Mouse (Mus musculus) limb, embryonic 10.5 days (tissue): ENCODE data around the gene Pdap1. TPM values are rescaled to one million over a fixed set of nuclear protein-coding genes. Genes with fewer than 3 reads are reported as not detected.
"Not testable (repeated sequence)": the region's sequence is repeated elsewhere in the genome, so short reads cannot be mapped to it uniquely, and the experiment has no call there.

Experiments
- DNase-seq: peaks from one replicate; pipeline ENCODE4 v3.0.0-alpha.2; 2017; ENCODE audit warnings: low spot score
- H3K27ac ChIP-seq: fragments of 300-500 bp; sonication (generic); 2 replicates; pipeline ENCODE4 v1.5.1; 2016; ENCODE audit warnings: mild to moderate bottlenecking
- H3K27me3 ChIP-seq: fragments of 300-500 bp; sonication (generic); 2 replicates; pipeline ENCODE4 v1.6.1; 2016; ENCODE audit warnings: low read depth, mild to moderate bottlenecking; ENCODE audit not compliant: poor library complexity, severe bottlenecking
- H3K36me3 ChIP-seq: fragments of 300-500 bp; sonication (generic); 2 replicates; pipeline ENCODE4 v1.6.1; 2016; ENCODE audit warnings: mild to moderate bottlenecking, moderate library complexity
- H3K4me1 ChIP-seq: fragments of 300-500 bp; sonication (generic); 2 replicates; pipeline ENCODE4 v1.6.1; 2016
- H3K4me3 ChIP-seq: fragments of 300-500 bp; sonication (generic); 2 replicates; pipeline ENCODE4 v1.5.1; 2016; ENCODE audit warnings: mild to moderate bottlenecking, moderate library complexity
- H3K9me3 ChIP-seq: fragments of 300-500 bp; sonication (generic); replicated peaks from 2 replicates; pipeline ENCODE4 v1.6.1; 2016; ENCODE audit warnings: mild to moderate bottlenecking
- WGBS: fragments of 180-500 bp; shearing (Covaris S2); methylation state at CpG from one replicate; pipeline ENCODE4 v1.1.7; 2016; 5-methylcytosine and 5-hydroxymethylcytosine counted together
- polyA plus RNA-seq: library from polyadenylated mRNA; unstranded; fragments of >200 nt; fragmentation: Nextera tagmentation; extraction: Ambion mirVana; gene quantifications from 2 replicates; pipeline ENCODE4 v1.2.1, GENCODE M21; 2016

Gene Pdap1
- polyA plus RNA-seq, 1 experiment from 2014 or later: 133 TPM

GRCm38 (mm10) chr5:145096195-145096594 is 43.8 kb downstream of the Pdap1 start:
- Histone ChIP-seq H3K9me3 (no peaks in the 10 kb centered on the region), H3K4me1 (no peaks in the 10 kb centered on the region), H3K27me3 (no peaks in the 10 kb centered on the region), H3K36me3 (peaks cover 97% of the 10 kb centered on the region), H3K27ac (no peak overlapping the region), H3K4me3 (no peak overlapping the region)
- DNase-seq: no peak
- WGBS: 94% methylated on average over 4 of the region's 4 CpGs

GRCm38 (mm10) chr5:145089878-145090277 is 50.2 kb downstream of the Pdap1 start:
- peaks cover 79% of the 10 kb centered on the region for H3K36me3 ChIP-seq
- H3K9me3 ChIP-seq: no peaks in the 10 kb centered on the region
- no peaks in the 10 kb centered on the region for H3K27me3 ChIP-seq
- H3K4me3 ChIP-seq: no peak overlapping the region
- no peak for DNase-seq
- H3K4me1 ChIP-seq: peaks cover 2% of the 10 kb centered on the region
- H3K27ac ChIP-seq: no peak overlapping the region
- 94% methylated on average over 3 of the region's 3 CpGs for WGBS

GRCm38 (mm10) chr5:145088186-145088585 is 51.9 kb downstream of the Pdap1 start:
- no peaks in the 10 kb centered on the region for H3K9me3 ChIP-seq
- H3K27ac ChIP-seq: no peak overlapping the region
- 93% methylated on average over 2 of the region's 2 CpGs for WGBS
- no peak for DNase-seq
- H3K27me3 ChIP-seq: no peaks in the 10 kb centered on the region
- peaks cover 12% of the 10 kb centered on the region for H3K4me1 ChIP-seq
- H3K4me3 ChIP-seq: no peak overlapping the region
- H3K36me3 ChIP-seq: peaks cover 62% of the 10 kb centered on the region

GRCm38 (mm10) chr5:145084822-145085221 is 55.2 kb downstream of the Pdap1 start:
- Histone ChIP-seq H3K4me1 (peaks cover 12% of the 10 kb centered on the region), H3K9me3 (no peaks in the 10 kb centered on the region), H3K4me3 (peak overlapping the region; percentile 85), H3K27ac (no peak overlapping the region), H3K36me3 (peaks cover 34% of the 10 kb centered on the region), H3K27me3 (no peaks in the 10 kb centered on the region)
- WGBS: 84% methylated on average over 2 of the region's 2 CpGs
- no peak for DNase-seq

GRCm38 (mm10) chr5:145083632-145084451 is 56.2 kb downstream of the Pdap1 start, which contains the start of the genes Arpc1a and Kpna7:
Gene Arpc1a, plus strand, starts transcription at chr5:145083830.
Gene Kpna7, minus strand, starts transcription at chr5:145084030.
- Histone ChIP-seq H3K36me3 (peaks cover 30% of the 10 kb centered on the region), H3K27me3 (no peaks in the 10 kb centered on the region), H3K4me3 (peak within 1 kb of the TSS; percentile 85), H3K9me3 (no peaks in the 10 kb centered on the region), H3K27ac (peak within 1 kb of the TSS; percentile 87), H3K4me1 (peaks cover 12% of the 10 kb centered on the region)
- peak; percentile 98 for DNase-seq
- under 1% methylated on average over 54 of the region's 54 CpGs for WGBS

- H3K4me1 ChIP-seq: peaks cover 12% of the 10 kb centered on the region
- H3K9me3 ChIP-seq, H3K27me3 ChIP-seq, DNase-seq: not testable (repeated sequence)
- WGBS: 56% methylated on average over 6 of the region's 6 CpGs
- peak overlapping the region; percentile 87 for H3K27ac ChIP-seq
- peak overlapping the region; percentile 85 for H3K4me3 ChIP-seq
- H3K36me3 ChIP-seq: peaks cover 24% of the 10 kb centered on the region
Observed at GRCm38 (mm10) chr5:145083201-145083600, 56.8 kb downstream of the Pdap1 start.

- peaks cover 17% of the 10 kb centered on the region for H3K36me3 ChIP-seq
- no peaks in the 10 kb centered on the region for H3K9me3 ChIP-seq
- no peaks in the 10 kb centered on the region for H3K27me3 ChIP-seq
- no peak overlapping the region for H3K27ac ChIP-seq
- H3K4me3 ChIP-seq: no peak overlapping the region
- no peak for DNase-seq
- H3K4me1 ChIP-seq: peaks cover 12% of the 10 kb centered on the region
- 91% methylated on average over 10 of the region's 10 CpGs for WGBS
Observed at GRCm38 (mm10) chr5:145081866-145082613, 58.0 kb downstream of the Pdap1 start.

Other genes with a start within 250 kb of the Pdap1 start
- 15.0 and 19.4 TPM in 2 replicates for gene Smurf1, start 174.4 kb downstream of the Pdap1 start, polyA plus RNA-seq
- gene Gm4871, start 107.5 kb downstream of the Pdap1 start, polyA plus RNA-seq: not detected in 2 replicates
- gene 1700018F24Rik, start 97.2 kb downstream of the Pdap1 start, polyA plus RNA-seq: not detected in 2 replicates
- gene Arpc1a, start 56.4 kb downstream of the Pdap1 start, polyA plus RNA-seq: 111 and 125 TPM in 2 replicates
- not detected in 2 replicates for gene Kpna7, start 56.2 kb downstream of the Pdap1 start, polyA plus RNA-seq
- 148 and 161 TPM in 2 replicates for gene Arpc1b, start 26.0 kb downstream of the Pdap1 start, polyA plus RNA-seq
- 277 and 305 TPM in 2 replicates for gene Bud31, start 124 bp upstream of the Pdap1 start, polyA plus RNA-seq
- 18.4 and 21.8 TPM in 2 replicates for gene Ptcd1, start 26.9 kb upstream of the Pdap1 start, polyA plus RNA-seq
- gene Cpsf4, start 27.0 kb upstream of the Pdap1 start, polyA plus RNA-seq: 90.8 and 93.9 TPM in 2 replicates
- 530 and 569 TPM in 2 replicates for gene Atp5j2, start 51.8 kb upstream of the Pdap1 start, polyA plus RNA-seq
- gene Zkscan14, start 61.6 kb upstream of the Pdap1 start, polyA plus RNA-seq: 6.6 and 7.3 TPM in 2 replicates
- gene Zkscan5, start 64.3 kb upstream of the Pdap1 start, polyA plus RNA-seq: 16.2 and 20.9 TPM in 2 replicates
- 26.0 and 31.2 TPM in 2 replicates for gene Zfp655, start 91.5 kb upstream of the Pdap1 start, polyA plus RNA-seq
- gene Zscan25, start 140.3 kb upstream of the Pdap1 start, polyA plus RNA-seq: 0.43 and 0.67 TPM in 2 replicates
- not detected in 2 replicates for gene Cyp3a57, start 205.0 kb upstream of the Pdap1 start, polyA plus RNA-seq